Mouse (Mus musculus): ENCODE results near the gene Prkd2. TPM values are rescaled to one million over a fixed set of nuclear protein-coding genes. Genes with fewer than 3 reads are reported as not detected.

Prkd2 gene
- total and polyA plus RNA-seq, 2 experiments from 2014 or later = 4.3 TPM

DNA sequence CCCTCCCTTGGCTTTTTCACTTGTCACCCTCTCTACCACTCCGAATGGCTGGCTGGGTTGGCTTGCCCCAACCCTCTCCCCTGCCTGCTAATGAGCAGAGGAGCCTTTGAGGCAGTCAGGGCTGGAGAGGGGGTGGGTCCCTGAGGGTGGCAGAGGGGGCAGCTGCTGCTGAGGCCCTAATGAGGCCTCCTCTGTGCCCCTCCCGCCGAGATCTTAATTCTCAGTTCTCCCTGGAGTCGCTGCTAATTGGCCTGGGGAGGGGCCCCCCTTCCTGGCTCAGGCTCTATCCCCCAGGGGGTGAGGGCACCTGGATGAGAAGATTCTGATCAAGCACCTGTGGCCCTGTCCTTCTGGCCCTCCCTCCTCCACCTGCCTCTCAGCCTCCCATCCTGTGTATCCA is 51.6 kb downstream of the Prkd2 start:
- H3K36me3 ChIP-seq (ENCODE audit: insufficient read depth, low read length) = no peaks in the 10 kb centered on the region
- H3K4me3 ChIP-seq (ENCODE audit: low read length) = no peak overlapping the region
- H3K27me3 ChIP-seq (ENCODE audit: insufficient read depth, low read length) = no peaks in the 10 kb centered on the region
- ATAC-seq (peak; percentile 4; the same call in 1 of the 2 replicates), DNase-seq (ENCODE audit: low spot score) (no peak)
- no peak overlapping the region for H3K9ac ChIP-seq (replicated peaks; ENCODE audit: low read length)
- WGBS = 3% methylated on average over 4 of the region's 4 CpGs
- no peak overlapping the region for H3K27ac ChIP-seq
- H3K4me1 ChIP-seq (ENCODE audit: insufficient read depth, low read length) = peaks cover 4% of the 10 kb centered on the region; the same call in 1 of the 2 replicates
- no peak for TF ChIP-seq CTCF (IDR thresholded peaks at IDR 0.05; ENCODE audit: low read depth)
- peak overlapping the region; percentile 52; the same call in 1 of the 2 replicates for H3K4me2 ChIP-seq (ENCODE audit: low read depth, low read length)
- no peaks in the 10 kb centered on the region for H3K9me3 ChIP-seq (ENCODE audit: low read length)

DNA sequence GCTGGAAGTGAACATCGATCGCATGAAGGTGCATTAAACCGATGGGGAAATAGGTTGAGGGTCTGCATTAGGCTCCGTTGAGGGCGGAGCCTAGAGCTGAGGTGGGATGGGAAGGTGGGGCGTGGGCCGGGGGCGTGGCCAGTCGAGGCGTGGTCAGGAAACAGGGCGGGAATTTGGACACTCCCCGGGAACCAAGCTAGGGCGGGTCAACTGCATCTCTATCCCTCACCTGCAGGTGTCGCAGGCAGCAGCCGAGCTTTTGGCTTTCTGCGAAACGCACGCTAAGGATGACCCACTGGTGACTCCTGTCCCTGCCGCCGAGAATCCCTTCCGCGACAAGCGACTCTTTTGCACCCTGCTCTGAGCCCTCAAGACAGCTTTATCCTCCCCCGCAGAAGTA is 52.3 kb downstream of the Prkd2 start:
- H3K27me3 ChIP-seq (ENCODE audit: insufficient read depth, low read length) = no peaks in the 10 kb centered on the region
- H3K4me2 ChIP-seq (ENCODE audit: low read depth, low read length) = peak overlapping the region; percentile 52
- H3K9ac ChIP-seq (replicated peaks; ENCODE audit: low read length) = 0 out of 2 replicates have a peak overlapping the region, but pooled peaks have one; percentile 17

DNA sequence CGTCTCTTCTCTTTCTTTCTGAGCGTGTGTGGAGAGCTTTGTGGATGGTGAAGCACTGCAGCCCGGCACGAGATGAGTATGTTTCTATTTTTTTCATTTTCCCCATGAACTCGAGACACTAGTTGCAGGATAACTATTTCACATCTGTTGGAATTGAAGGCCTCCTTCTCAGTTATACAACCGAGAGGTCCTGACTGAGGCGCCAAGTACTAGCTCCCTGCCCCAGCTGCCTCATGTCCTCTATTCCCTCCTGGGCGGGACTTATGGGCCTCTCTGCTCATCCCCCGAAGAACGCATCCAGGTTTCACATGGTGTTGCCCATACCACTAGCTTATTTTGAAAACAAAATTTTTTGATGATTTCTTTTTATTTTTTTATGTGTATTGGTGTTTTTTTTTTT is 52.8 kb downstream of the Prkd2 start:
- peaks cover 4% of the 10 kb centered on the region; the same call in 1 of the 2 replicates for H3K4me1 ChIP-seq (ENCODE audit: insufficient read depth, low read length)
- no peak for DNase-seq (ENCODE audit: low spot score)
- H3K36me3 ChIP-seq (ENCODE audit: insufficient read depth, low read length) = no peaks in the 10 kb centered on the region
- H3K27ac ChIP-seq = no peak overlapping the region
- H3K9ac ChIP-seq (replicated peaks; ENCODE audit: low read length) = 0 out of 2 replicates have a peak overlapping the region, but pooled peaks have one; percentile 17
- no peaks in the 10 kb centered on the region for H3K27me3 ChIP-seq (ENCODE audit: insufficient read depth, low read length)
- ATAC-seq = no peak
- TF ChIP-seq CTCF (IDR thresholded peaks at IDR 0.05; ENCODE audit: low read depth) = no peak
- H3K9me3 ChIP-seq (ENCODE audit: low read length) = no peaks in the 10 kb centered on the region
- H3K4me3 ChIP-seq (ENCODE audit: low read length) = peak overlapping the region; percentile 18
- peak overlapping the region; percentile 52 for H3K4me2 ChIP-seq (ENCODE audit: low read depth, low read length)
- 28% methylated on average over 10 of the region's 10 CpGs for WGBS

More for the DNA sequence above, 52.3 kb downstream of the Prkd2 start:
- Histone ChIP-seq H3K27ac (no peak overlapping the region), H3K4me3 (ENCODE audit: low read length) (peak overlapping the region; percentile 18), H3K4me1 (ENCODE audit: insufficient read depth, low read length) (peaks cover 4% of the 10 kb centered on the region; the same call in 1 of the 2 replicates), H3K9me3 (ENCODE audit: low read length) (no peaks in the 10 kb centered on the region), H3K36me3 (ENCODE audit: insufficient read depth, low read length) (no peaks in the 10 kb centered on the region)
- peak; percentile 61 for ATAC-seq
- peak; percentile 90 for TF ChIP-seq CTCF (IDR thresholded peaks at IDR 0.05; ENCODE audit: low read depth)
- DNase-seq (ENCODE audit: low spot score) = peak; percentile 82
- WGBS = under 1% methylated on average over 24 of the region's 24 CpGs

DNA sequence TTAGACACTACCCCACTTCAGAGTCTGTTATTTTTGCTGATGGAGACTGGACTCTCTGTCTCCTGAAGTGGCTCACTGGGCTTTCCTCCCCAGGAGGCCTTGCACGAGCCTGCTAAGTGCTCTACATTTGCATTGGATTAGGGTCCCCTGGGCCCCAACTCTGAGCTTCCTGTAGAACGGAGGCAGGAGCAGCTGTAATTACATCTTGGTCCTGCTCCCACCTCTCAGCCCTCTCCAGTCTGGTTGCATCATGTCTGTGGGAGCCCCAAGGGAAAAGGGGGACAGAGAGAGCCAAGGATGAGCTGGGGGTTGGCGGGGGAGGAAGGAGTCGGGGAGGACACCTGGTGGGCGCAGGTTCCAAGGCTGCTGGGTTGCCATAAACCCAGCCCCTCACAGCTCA is 57.8 kb downstream of the Prkd2 start:
- 0 out of 2 replicates have a peak, but pooled peaks have one; percentile 24 for ATAC-seq
- H3K27ac ChIP-seq = no peak overlapping the region

DNA sequence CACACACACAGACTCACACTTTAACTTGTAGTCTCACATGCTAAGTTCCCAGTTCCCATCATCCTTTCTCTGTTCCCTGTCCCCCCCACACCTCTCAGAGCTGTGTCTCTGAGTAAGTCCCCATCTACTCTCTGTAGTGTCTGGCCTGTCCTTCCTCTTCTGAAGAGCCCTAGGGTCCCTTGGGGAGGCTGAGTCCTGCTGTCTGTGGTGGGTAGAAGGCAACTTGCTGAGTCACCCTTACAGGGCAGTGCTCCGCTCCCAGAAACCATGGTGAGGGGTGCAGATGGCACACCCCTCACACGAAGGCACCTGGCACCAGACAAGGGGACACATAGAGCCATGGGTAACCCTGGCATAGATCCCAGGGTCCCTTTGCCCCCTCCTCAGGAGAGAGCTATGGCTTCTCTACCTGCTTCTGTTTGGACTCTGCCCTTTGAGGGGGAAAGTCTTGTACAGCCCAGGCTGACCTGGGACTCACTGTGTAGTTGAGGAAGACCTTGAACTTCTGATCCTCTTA is 60.8 kb downstream of the Prkd2 start:
- no peaks in the 10 kb centered on the region for H3K36me3 ChIP-seq (ENCODE audit: insufficient read depth, low read length)
- no peak for TF ChIP-seq CTCF (IDR thresholded peaks at IDR 0.05; ENCODE audit: low read depth)

More for the DNA sequence above, 57.8 kb downstream of the Prkd2 start:
- WGBS = 19% methylated on average over 5 of the region's 5 CpGs
- Histone ChIP-seq H3K4me2 (ENCODE audit: low read depth, low read length) (no peak overlapping the region), H3K27me3 (ENCODE audit: insufficient read depth, low read length) (no peaks in the 10 kb centered on the region), H3K36me3 (ENCODE audit: insufficient read depth, low read length) (no peaks in the 10 kb centered on the region), H3K4me3 (ENCODE audit: low read length) (no peak overlapping the region), H3K9ac (replicated peaks; ENCODE audit: low read length) (no peak overlapping the region), H3K9me3 (ENCODE audit: low read length) (no peaks in the 10 kb centered on the region), H3K4me1 (ENCODE audit: insufficient read depth, low read length) (no peaks in the 10 kb centered on the region)
- TF ChIP-seq CTCF (IDR thresholded peaks at IDR 0.05; ENCODE audit: low read depth) = no peak
- DNase-seq (ENCODE audit: low spot score) = no peak

DNA sequence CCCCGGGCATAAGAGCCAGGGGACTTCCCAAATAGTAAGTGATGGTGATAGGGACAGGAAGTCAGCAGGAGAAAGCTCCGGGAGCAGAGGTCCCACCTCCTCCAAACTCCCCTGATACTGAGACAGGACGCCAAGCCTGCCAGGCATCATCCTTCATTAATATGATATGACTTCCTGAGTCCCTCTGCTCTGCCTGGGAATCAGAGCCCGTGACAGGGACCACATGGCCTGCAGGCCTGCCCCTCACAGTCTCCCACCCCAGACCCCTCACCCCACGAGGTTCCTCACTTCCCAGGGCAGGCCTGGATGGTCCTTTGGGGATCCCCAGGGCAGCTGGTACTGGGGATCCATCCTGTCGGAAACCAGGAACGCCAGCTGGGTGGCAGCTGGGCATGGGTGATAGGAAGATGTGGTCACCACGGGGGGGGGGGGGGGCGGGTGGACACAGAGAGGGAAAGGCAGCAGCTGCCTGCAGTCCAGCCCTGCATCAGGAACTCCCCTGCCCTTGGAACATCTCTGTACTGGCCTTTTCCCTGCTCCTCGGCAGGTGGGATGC is 61.5 kb downstream of the Prkd2 start:
- H3K4me2 ChIP-seq (ENCODE audit: low read depth, low read length) = no peak overlapping the region
- no peaks in the 10 kb centered on the region for H3K9me3 ChIP-seq (ENCODE audit: low read length)
- no peaks in the 10 kb centered on the region for H3K27me3 ChIP-seq (ENCODE audit: insufficient read depth, low read length)
- no peak overlapping the region for H3K9ac ChIP-seq (replicated peaks; ENCODE audit: low read length)
- no peak for DNase-seq (ENCODE audit: low spot score)
- no peak overlapping the region for H3K4me3 ChIP-seq (ENCODE audit: low read length)
- ATAC-seq = no peak
- TF ChIP-seq CTCF (IDR thresholded peaks at IDR 0.05; ENCODE audit: low read depth) = no peak
- H3K36me3 ChIP-seq (ENCODE audit: insufficient read depth, low read length) = no peaks in the 10 kb centered on the region
- H3K27ac ChIP-seq = no peak overlapping the region
- no peaks in the 10 kb centered on the region for H3K4me1 ChIP-seq (ENCODE audit: insufficient read depth, low read length)
- 45% methylated on average over 8 of the region's 10 CpGs for WGBS

More for the DNA sequence above, 60.8 kb downstream of the Prkd2 start:
- Histone ChIP-seq H3K4me1 (ENCODE audit: insufficient read depth, low read length) (no peaks in the 10 kb centered on the region), H3K9me3 (ENCODE audit: low read length) (no peaks in the 10 kb centered on the region), H3K27ac (no peak overlapping the region), H3K9ac (replicated peaks; ENCODE audit: low read length) (no peak overlapping the region), H3K4me3 (ENCODE audit: low read length) (no peak overlapping the region), H3K27me3 (ENCODE audit: insufficient read depth, low read length) (no peaks in the 10 kb centered on the region), H3K4me2 (ENCODE audit: low read depth, low read length) (no peak overlapping the region)
- DNase-seq (ENCODE audit: low spot score) (no peak), ATAC-seq (no peak)
- 67% methylated on average over 2 of the region's 2 CpGs for whole genome bisulfite sequencing

DNA sequence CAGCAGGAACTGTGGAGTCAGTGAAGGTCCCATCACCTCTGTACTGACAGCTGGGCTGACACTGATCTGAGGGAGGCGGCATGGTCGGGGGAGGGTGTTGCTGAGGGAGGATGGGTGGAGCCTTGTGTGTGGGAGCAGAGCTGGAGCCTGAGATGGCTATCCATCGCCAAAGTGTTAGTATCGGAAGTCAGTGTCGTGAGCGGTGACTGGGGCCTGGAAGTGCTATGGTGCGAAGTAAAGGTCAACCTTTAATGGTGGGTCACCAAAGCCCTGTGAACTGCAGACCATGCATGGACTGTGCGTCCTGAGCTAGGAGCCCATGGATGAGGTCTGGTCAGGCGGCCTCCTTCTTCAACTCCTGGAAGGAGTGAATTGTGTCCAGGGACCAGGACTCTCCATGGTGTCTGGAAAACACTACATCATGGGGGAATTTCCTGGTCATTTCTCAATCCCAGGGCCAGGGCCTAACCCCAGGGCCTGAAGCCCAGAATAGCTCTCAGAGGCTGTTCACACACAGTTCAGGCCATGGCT is 62.9 kb downstream of the Prkd2 start:
- H3K27ac ChIP-seq = no peak overlapping the region
- H3K4me3 ChIP-seq (ENCODE audit: low read length) = no peak overlapping the region
- no peak for TF ChIP-seq CTCF (IDR thresholded peaks at IDR 0.05; ENCODE audit: low read depth)
- no peaks in the 10 kb centered on the region for H3K9me3 ChIP-seq (ENCODE audit: low read length)
- H3K9ac ChIP-seq (replicated peaks; ENCODE audit: low read length) = no peak overlapping the region
- ATAC-seq (no peak), DNase-seq (ENCODE audit: low spot score) (no peak)
- H3K36me3 ChIP-seq (ENCODE audit: insufficient read depth, low read length) = no peaks in the 10 kb centered on the region
- H3K4me2 ChIP-seq (ENCODE audit: low read depth, low read length) = no peak overlapping the region
- 60% methylated on average over 9 of the region's 9 CpGs for WGBS
- H3K27me3 ChIP-seq (ENCODE audit: insufficient read depth, low read length) = no peaks in the 10 kb centered on the region
- H3K4me1 ChIP-seq (ENCODE audit: insufficient read depth, low read length) = no peaks in the 10 kb centered on the region
